Mouse (Mus musculus) limb, embryonic 12.5 days (tissue): Measurements from ENCODE around the gene Dcaf12. TPM values are rescaled to one million over a fixed set of nuclear protein-coding genes. Genes with fewer than 3 reads are reported as not detected.
A peak's percentile ranks its signal among the peaks of the same experiment; 100 is the strongest.

Experiments
- ATAC-seq: fragments of 200-750 bp; cut with Nextera tagmentation; 2 replicates; pipeline ENCODE4 v1.8.0; 2017; ENCODE audit warnings: low read depth, moderate TSS enrichment; ENCODE audit not compliant: insufficient number of reproducible peaks, insufficient read depth, low FRiP score, low TSS enrichment
- H3K27ac ChIP-seq: fragments of 300-500 bp; sonication (generic); 2 replicates; pipeline ENCODE4 v1.5.1; 2016; ENCODE audit warnings: mild to moderate bottlenecking, moderate library complexity
- H3K27me3 ChIP-seq: fragments of 300-500 bp; sonication (generic); 2 replicates; pipeline ENCODE4 v1.6.1; 2016; ENCODE audit warnings: mild to moderate bottlenecking, moderate library complexity
- H3K36me3 ChIP-seq: fragments of 300-500 bp; sonication (generic); 2 replicates; pipeline ENCODE4 v1.6.1; 2016; ENCODE audit warnings: mild to moderate bottlenecking, moderate library complexity
- H3K4me1 ChIP-seq: fragments of 300-500 bp; sonication (generic); replicated peaks from 2 replicates; pipeline ENCODE4 v1.6.1; 2016
- H3K4me2 ChIP-seq: fragments of 300-500 bp; sonication (generic); 2 replicates; pipeline ENCODE4 v1.6.1; 2016; ENCODE audit warnings: mild to moderate bottlenecking, moderate library complexity
- H3K4me3 ChIP-seq: fragments of 300-500 bp; sonication (generic); replicated peaks from 2 replicates; pipeline ENCODE4 v1.5.1; 2016; ENCODE audit warnings: mild to moderate bottlenecking
- H3K9ac ChIP-seq: fragments of 300-500 bp; sonication (generic); replicated peaks from 2 replicates; pipeline ENCODE4 v1.6.1; 2016; ENCODE audit warnings: mild to moderate bottlenecking, moderate library complexity
- H3K9me3 ChIP-seq: fragments of 300-500 bp; sonication (generic); 2 replicates; pipeline ENCODE4 v1.6.1; 2016; ENCODE audit warnings: mild to moderate bottlenecking, moderate library complexity
- WGBS: fragments of 180-500 bp; shearing (Covaris S2); methylation state at CpG from one replicate; pipeline ENCODE4 v1.1.7; 2016; 5-methylcytosine and 5-hydroxymethylcytosine counted together
- polyA plus RNA-seq: library from polyadenylated mRNA; unstranded; fragments of >200 nt; fragmentation: Nextera tagmentation; extraction: Ambion mirVana; gene quantifications from 2 replicates; pipeline ENCODE4 v1.2.1, GENCODE M21; 2016

Dcaf12 gene
- 52.0 and 57.7 TPM in 2 replicates for polyA plus RNA-seq

GRCm38 (mm10) chr4:41314141-41315129 lies at the start of gene Dcaf12:
Dcaf12 (minus strand) TSS chr4:41314889.
- WGBS: under 1% methylated on average over 70 of the region's 70 CpGs
- H3K4me3 ChIP-seq: peak within 1 kb of the TSS; percentile 98
- peak; percentile 95 for ATAC-seq

GRCm38 (mm10) chr4:41361059-41361458 lies 46.4 kb upstream of the Dcaf12 start:
- H3K4me2 ChIP-seq: no peak overlapping the region
- H3K4me3 ChIP-seq: no peak overlapping the region
- H3K4me1 ChIP-seq: no peaks in the 10 kb centered on the region
- H3K27me3 ChIP-seq: no peaks in the 10 kb centered on the region
- H3K36me3 ChIP-seq: peaks cover 22% of the 10 kb centered on the region; the same call in 1 of the 2 replicates
- H3K27ac ChIP-seq: no peak overlapping the region
- no peak for ATAC-seq
- no peak overlapping the region for H3K9ac ChIP-seq
- H3K9me3 ChIP-seq: no peaks in the 10 kb centered on the region
- 96% methylated on average over 3 of the region's 3 CpGs for WGBS

More at GRCm38 (mm10) chr4:41314141-41315129, at the start of gene Dcaf12:
- Histone ChIP-seq H3K27ac (peak within 1 kb of the TSS; percentile 96), H3K9me3 (no peaks in the 10 kb centered on the region), H3K4me2 (peak within 1 kb of the TSS; percentile 92), H3K4me1 (peaks cover 10% of the 10 kb centered on the region), H3K9ac (peak within 1 kb of the TSS; percentile 95), H3K27me3 (no peaks in the 10 kb centered on the region), H3K36me3 (peaks cover 35% of the 10 kb centered on the region)

GRCm38 (mm10) chr4:41359358-41359757 lies 44.7 kb upstream of the Dcaf12 start:
- ATAC-seq: no peak
- no peaks in the 10 kb centered on the region for H3K27me3 ChIP-seq
- no peak overlapping the region for H3K9ac ChIP-seq
- peaks cover 34% of the 10 kb centered on the region for H3K36me3 ChIP-seq
- no peak overlapping the region for H3K27ac ChIP-seq
- 0 out of 2 replicates have a peak, but pooled peaks cover 3% of the 10 kb centered on the region for H3K9me3 ChIP-seq
- H3K4me3 ChIP-seq: no peak overlapping the region
- no peak overlapping the region for H3K4me2 ChIP-seq
- WGBS: 93% methylated on average over 7 of the region's 7 CpGs
- no peaks in the 10 kb centered on the region for H3K4me1 ChIP-seq

GRCm38 (mm10) chr4:41358669-41359068 lies 44.0 kb upstream of the Dcaf12 start:
- WGBS: 87% methylated on average over 2 of the region's 2 CpGs
- Histone ChIP-seq H3K4me3 (no peak overlapping the region), H3K27me3 (no peaks in the 10 kb centered on the region), H3K4me1 (no peaks in the 10 kb centered on the region), H3K27ac (no peak overlapping the region), H3K36me3 (peaks cover 37% of the 10 kb centered on the region), H3K9ac (no peak overlapping the region), H3K4me2 (no peak overlapping the region), H3K9me3 (0 out of 2 replicates have a peak, but pooled peaks cover 3% of the 10 kb centered on the region)
- no peak for ATAC-seq

DNA sequence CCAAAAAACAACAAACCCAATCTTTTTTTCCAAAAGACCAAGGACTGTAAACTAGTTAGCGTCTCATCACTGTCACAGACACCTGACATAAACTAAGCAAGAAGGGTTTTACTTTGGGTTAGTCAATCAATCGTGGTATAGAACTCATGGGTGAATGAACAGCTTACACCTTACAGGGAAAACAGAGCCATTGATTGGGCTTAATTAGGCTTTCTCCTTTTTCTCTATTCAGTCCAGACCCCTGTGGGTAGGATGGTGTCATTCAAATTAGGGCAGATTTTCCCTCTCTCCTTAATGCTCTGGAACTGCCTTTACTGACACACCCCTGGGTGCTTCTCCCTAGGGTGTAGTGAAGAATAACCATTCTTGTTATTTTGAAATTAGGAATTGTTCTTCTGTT lies 42.5 kb upstream of the Dcaf12 start:
- no peak for ATAC-seq
- no peak overlapping the region for H3K27ac ChIP-seq
- H3K4me3 ChIP-seq: no peak overlapping the region
- no peak overlapping the region for H3K4me2 ChIP-seq
- H3K9ac ChIP-seq: no peak overlapping the region
- 0 out of 2 replicates have a peak, but pooled peaks cover 3% of the 10 kb centered on the region for H3K9me3 ChIP-seq
- H3K4me1 ChIP-seq: no peaks in the 10 kb centered on the region
- H3K36me3 ChIP-seq: peaks cover 42% of the 10 kb centered on the region
- no peaks in the 10 kb centered on the region for H3K27me3 ChIP-seq
- WGBS: 84% methylated on average over 2 of the region's 2 CpGs

DNA sequence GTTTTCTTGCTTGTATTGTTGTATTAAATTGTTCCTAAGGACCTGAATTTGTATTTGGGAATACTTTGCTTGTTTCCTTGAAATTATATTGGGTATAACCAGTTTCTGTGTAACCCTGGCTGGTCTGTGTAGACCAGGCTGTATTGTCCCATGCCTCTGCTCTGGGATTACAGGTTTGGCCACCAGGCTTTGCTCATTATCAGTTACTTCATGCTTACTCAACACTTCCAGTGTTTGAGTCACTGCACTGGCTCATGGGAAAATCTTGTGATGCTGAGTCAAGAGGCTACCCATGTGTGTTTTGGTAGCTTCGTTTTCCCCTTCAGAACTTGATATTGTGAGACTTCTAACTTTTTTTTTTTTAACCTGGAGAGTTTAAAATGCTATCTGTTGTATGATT lies 38.6 kb upstream of the Dcaf12 start:
- Histone ChIP-seq H3K9me3 (0 out of 2 replicates have a peak, but pooled peaks cover 3% of the 10 kb centered on the region), H3K9ac (no peak overlapping the region), H3K4me2 (no peak overlapping the region), H3K4me3 (no peak overlapping the region), H3K36me3 (peaks cover 32% of the 10 kb centered on the region), H3K4me1 (peaks cover 5% of the 10 kb centered on the region; the same call in 1 of the 2 replicates), H3K27me3 (no peaks in the 10 kb centered on the region), H3K27ac (no peak overlapping the region)
- ATAC-seq: no peak
- 88% methylated on average over 1 of the region's 1 CpGs for WGBS

- Histone ChIP-seq H3K9me3 (0 out of 2 replicates have a peak, but pooled peaks cover 3% of the 10 kb centered on the region), H3K27me3 (no peaks in the 10 kb centered on the region), H3K36me3 (peaks cover 30% of the 10 kb centered on the region)
Observed at GRCm38 (mm10) chr4:41352758-41353157, 38.1 kb upstream of the Dcaf12 start.

GRCm38 (mm10) chr4:41349199-41349591 lies 34.5 kb upstream of the Dcaf12 start:
- WGBS: under 1% methylated on average over 28 of the region's 28 CpGs
- Histone ChIP-seq H3K9me3 (no peaks in the 10 kb centered on the region), H3K27ac (peak overlapping the region; percentile 88), H3K4me2 (peak overlapping the region; percentile 71), H3K36me3 (peaks cover 9% of the 10 kb centered on the region; the same call in 1 of the 2 replicates), H3K27me3 (no peaks in the 10 kb centered on the region), H3K4me3 (peak overlapping the region; percentile 74), H3K9ac (peak overlapping the region; percentile 81), H3K4me1 (peaks cover 5% of the 10 kb centered on the region; the same call in 1 of the 2 replicates)
- ATAC-seq: peak; percentile 81

More at GRCm38 (mm10) chr4:41352758-41353157, 38.1 kb upstream of the Dcaf12 start:
- WGBS: 97% methylated on average over 4 of the region's 4 CpGs
- ATAC-seq: no peak
- Histone ChIP-seq H3K9ac (no peak overlapping the region), H3K4me3 (no peak overlapping the region), H3K27ac (no peak overlapping the region), H3K4me1 (peaks cover 5% of the 10 kb centered on the region; the same call in 1 of the 2 replicates), H3K4me2 (no peak overlapping the region)

- Histone ChIP-seq H3K9me3 (no peaks in the 10 kb centered on the region), H3K27me3 (no peaks in the 10 kb centered on the region), H3K9ac (peak within 1 kb of the TSS; percentile 81), H3K4me1 (peaks cover 5% of the 10 kb centered on the region; the same call in 1 of the 2 replicates), H3K4me2 (peak within 1 kb of the TSS; percentile 71), H3K27ac (peak within 1 kb of the TSS; percentile 88), H3K4me3 (peak within 1 kb of the TSS; percentile 74), H3K36me3 (peaks cover 8% of the 10 kb centered on the region; the same call in 1 of the 2 replicates)
- ATAC-seq: peak; percentile 97
- under 1% methylated on average over 31 of the region's 31 CpGs for WGBS
Observed at GRCm38 (mm10) chr4:41348584-41349198, 34.0 kb upstream of the Dcaf12 start, which contains the start of gene Ubap1. Ubap1 (plus strand) TSS chr4:41348996.

- Histone ChIP-seq H3K9me3 (no peaks in the 10 kb centered on the region), H3K4me3 (no peak overlapping the region), H3K27me3 (no peaks in the 10 kb centered on the region), H3K36me3 (peaks cover 7% of the 10 kb centered on the region; the same call in 1 of the 2 replicates), H3K9ac (no peak overlapping the region), H3K4me2 (peak overlapping the region; percentile 71), H3K27ac (peak overlapping the region; percentile 12; the same call in 1 of the 2 replicates), H3K4me1 (peaks cover 5% of the 10 kb centered on the region; the same call in 1 of the 2 replicates)
- WGBS: 57% methylated on average over 5 of the region's 5 CpGs
- ATAC-seq: no peak
Observed at GRCm38 (mm10) chr4:41347839-41348238, 33.1 kb upstream of the Dcaf12 start.

- Histone ChIP-seq H3K27me3 (no peaks in the 10 kb centered on the region), H3K36me3 (no peaks in the 10 kb centered on the region), H3K4me2 (no peak overlapping the region), H3K4me3 (no peak overlapping the region), H3K4me1 (peaks cover 5% of the 10 kb centered on the region; the same call in 1 of the 2 replicates), H3K27ac (no peak overlapping the region), H3K9me3 (no peaks in the 10 kb centered on the region), H3K9ac (no peak overlapping the region)
- no peak for ATAC-seq
- WGBS: 75% methylated on average over 2 of the region's 2 CpGs
Observed at GRCm38 (mm10) chr4:41346011-41346410, 31.3 kb upstream of the Dcaf12 start.
